Mouse (Mus musculus) activated CD4-positive, CD25-positive, alpha-beta regulatory T cell, adult 4 months (primary cell): ENCODE results near the gene Olfr1238. TPM values are rescaled to one million over a fixed set of nuclear protein-coding genes. Genes with fewer than 3 reads are reported as not detected.

Experiments used
- ATAC-seq: one replicate; pipeline ENCODE4 v1.8.0; 2017
- polyA plus RNA-seq, 2 experiments: library from polyadenylated mRNA; unstranded; fragments of 100-300 nt; shearing (Covaris generic); gene quantifications; one replicate each; pipeline ENCODE4 v1.2.1; 2017

The Olfr1238 gene
- not detected for polyA plus RNA-seq

DNA sequence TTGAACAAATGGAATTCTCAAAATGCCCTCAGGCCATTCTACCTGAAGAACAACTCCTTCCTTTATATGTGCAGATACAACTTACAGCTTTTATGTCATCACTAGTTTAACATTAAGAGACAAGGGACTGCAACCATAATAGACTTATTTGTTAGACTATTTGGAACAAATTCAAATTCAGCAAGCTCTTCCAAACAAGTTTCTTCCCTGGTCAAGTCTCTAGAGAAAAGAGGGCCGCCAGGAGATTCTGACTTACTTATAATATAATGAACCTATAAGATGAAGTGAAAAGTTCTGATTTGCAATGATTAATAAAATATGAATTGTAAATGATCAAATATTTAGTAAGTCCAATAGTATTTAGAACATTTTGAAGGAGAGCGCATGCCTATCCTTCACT, at the start of gene Olfr1238:
Gene Olfr1238 (minus strand): TSS at position 101 of the 400 bp plus-strand sequence.
- ATAC-seq: no peak

DNA sequence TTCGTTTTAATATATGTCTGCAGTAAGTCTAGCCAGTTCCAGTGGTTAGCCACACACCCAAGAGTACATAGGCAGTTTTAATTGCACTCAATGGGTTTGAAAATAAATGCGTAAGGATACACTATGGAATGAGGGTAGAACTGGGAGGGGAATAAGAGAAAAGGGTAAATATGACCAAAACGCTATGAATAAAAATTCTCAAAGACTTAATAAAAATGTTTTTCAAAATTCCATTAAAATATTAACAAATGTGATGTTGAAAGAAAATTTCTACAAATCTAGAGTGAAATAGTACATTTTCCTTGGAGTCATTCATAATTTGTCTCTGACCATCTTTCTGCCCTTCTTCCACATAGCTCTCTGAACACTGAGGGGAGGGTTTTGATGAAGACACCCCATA, 33.4 kb upstream of the Olfr1238 start, which contains the start of gene Olfr1240:
Gene Olfr1240 (minus strand): TSS at position 101 of the 400 bp plus-strand sequence.
- ATAC-seq: no peak

DNA sequence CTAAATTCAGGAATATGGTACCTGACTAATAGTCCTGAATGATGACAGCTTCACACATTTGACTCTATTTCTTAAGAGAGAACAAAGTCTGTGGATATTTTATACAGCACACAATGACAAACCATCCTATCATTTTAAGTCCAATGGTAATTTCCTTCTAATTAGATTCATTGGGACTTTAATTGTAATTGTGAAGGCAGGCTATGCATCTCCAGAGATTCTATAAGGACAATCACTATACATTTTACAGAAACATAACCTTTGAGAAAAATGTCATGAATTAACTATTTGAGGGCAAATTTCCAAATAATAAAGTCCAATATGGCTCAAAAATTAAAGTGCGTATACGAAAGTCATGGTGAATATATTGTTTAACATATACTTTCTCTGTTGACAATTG, 10.8 kb upstream of the Olfr1238 start, which contains the start of gene Olfr1239:
Gene Olfr1239 (minus strand): TSS at position 101 of the 400 bp plus-strand sequence.
- ATAC-seq: no peak

DNA sequence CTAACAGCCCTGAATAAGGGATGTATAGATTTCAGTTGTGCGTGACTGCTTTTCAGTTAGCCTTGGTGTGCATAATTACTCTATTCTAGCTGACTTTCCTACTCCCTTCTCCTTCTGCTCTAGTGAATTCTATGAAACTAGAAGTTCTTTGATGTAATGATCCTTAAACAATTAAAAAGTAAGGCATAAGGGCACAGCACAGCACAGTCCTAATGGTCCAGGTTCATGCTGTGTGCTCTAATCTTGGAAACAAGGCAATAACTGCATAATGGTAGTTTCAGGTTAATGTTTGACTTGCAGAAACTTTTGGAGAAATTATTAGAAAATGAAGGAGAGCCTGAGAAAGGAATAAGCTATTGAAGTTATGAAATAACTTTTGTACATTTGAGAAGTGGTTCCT, 5.1 kb upstream of the Olfr1238 start:
- ATAC-seq: no peak

DNA sequence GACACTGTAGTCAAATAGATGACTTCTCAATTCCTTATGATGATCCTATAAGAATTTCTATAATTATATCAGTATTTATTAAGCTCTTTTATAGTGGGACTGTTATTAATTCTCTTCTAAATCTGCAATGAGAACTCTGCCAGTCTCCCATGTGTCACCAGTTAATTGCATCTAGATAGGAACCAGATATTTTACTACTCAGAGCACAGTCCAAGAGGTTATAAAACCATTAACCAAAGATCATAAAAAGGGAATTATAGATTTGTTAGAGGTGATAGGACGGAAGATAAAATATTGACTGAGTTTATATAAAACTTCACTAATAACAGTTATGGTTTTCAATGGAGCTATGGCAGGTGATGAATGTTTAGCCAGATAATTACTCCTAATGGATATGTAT, 8.6 kb downstream of the Olfr1238 start:
- ATAC-seq: no peak

DNA sequence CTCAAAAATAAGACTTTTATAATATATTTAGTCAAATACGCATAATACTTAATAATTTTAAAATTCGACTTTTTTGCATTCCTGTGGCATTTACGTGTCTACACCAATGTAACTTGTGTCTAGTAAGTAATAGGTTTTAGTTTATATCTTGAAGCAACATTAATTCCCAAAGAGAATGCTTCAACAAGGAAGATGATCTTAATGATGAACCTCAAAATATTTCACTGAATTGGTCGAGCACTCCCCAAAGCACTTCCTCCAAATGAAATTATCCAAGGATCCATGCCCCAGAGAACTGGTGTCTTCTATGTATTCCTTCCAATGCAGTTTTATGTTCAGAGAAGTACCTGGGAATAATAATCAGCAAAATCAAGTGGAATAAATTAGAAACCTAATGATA, 44.7 kb downstream of the Olfr1238 start, which contains the start of gene Olfr1234:
Gene Olfr1234 (minus strand): TSS at position 101 of the 400 bp plus-strand sequence.
- ATAC-seq: no peak

Other genes with a start within 250 kb of the Olfr1238 start
- gene Olfr1224-ps1, start 245.6 kb downstream of the Olfr1238 start, polyA plus RNA-seq: not detected
- gene Olfr1225, start 235.0 kb downstream of the Olfr1238 start, polyA plus RNA-seq: not detected
- not detected for gene Olfr1226, start 209.6 kb downstream of the Olfr1238 start, polyA plus RNA-seq
- gene Olfr1228, start 155.6 kb downstream of the Olfr1238 start, polyA plus RNA-seq: not detected
- gene Olfr1229, start 121.7 kb downstream of the Olfr1238 start, polyA plus RNA-seq: not detected
- not detected for gene Olfr1230, start 112.4 kb downstream of the Olfr1238 start, polyA plus RNA-seq
- gene Olfr1231, start 102.6 kb downstream of the Olfr1238 start, polyA plus RNA-seq: not detected
- not detected for gene Olfr1232, start 80.0 kb downstream of the Olfr1238 start, polyA plus RNA-seq
- under 1 TPM in 1 of 2 experiments, not detected in 1; 0.05 TPM for gene Olfr1233, start 67.3 kb downstream of the Olfr1238 start, polyA plus RNA-seq
- gene Olfr1234, start 44.8 kb downstream of the Olfr1238 start, polyA plus RNA-seq: not detected
- not detected for gene Olfr1239, start 10.7 kb upstream of the Olfr1238 start, polyA plus RNA-seq
- not detected for gene Olfr1240, start 33.3 kb upstream of the Olfr1238 start, polyA plus RNA-seq
- gene Olfr1241, start 77.5 kb upstream of the Olfr1238 start, polyA plus RNA-seq: not detected
- not detected for gene Olfr1242, start 88.7 kb upstream of the Olfr1238 start, polyA plus RNA-seq
- not detected for gene Olfr1243, start 121.8 kb upstream of the Olfr1238 start, polyA plus RNA-seq
- gene Olfr1245, start 168.8 kb upstream of the Olfr1238 start, polyA plus RNA-seq: not detected
- not detected for gene Olfr1246, start 183.5 kb upstream of the Olfr1238 start, polyA plus RNA-seq
- under 1 TPM in 1 of 2 experiments, not detected in 1; 0.18 TPM for gene Olfr1247, start 204.5 kb upstream of the Olfr1238 start, polyA plus RNA-seq
- not detected for gene Olfr1248, start 208.6 kb upstream of the Olfr1238 start, polyA plus RNA-seq
- not detected for gene Olfr1249, start 225.3 kb upstream of the Olfr1238 start, polyA plus RNA-seq